In genomic region chr4:106987725-106988364, GRCm38 (mm10) we compare ENCODE assay signal across 8 mouse cellular contexts.
DNase-seq lines count a peak whose midpoint lies in the region; ATAC-seq and TF ChIP-seq lines count a peak whose summit lies in the region.

No protein-coding gene starts in this region.

- peak; percentile 91 for DNase-seq in kidney, postnatal 0 days (ENCODE audit: low spot score)
- peak; percentile 49 to 60 (median 52) for DNase-seq in liver, embryonic 14.5 days (ENCODE audit: low read depth in 3 of 3, low spot score in 3 of 3)
- peak; percentile 76 for DNase-seq in neural tube, embryonic 11.5 days (ENCODE audit: low spot score)

- peak; percentile 81 for ATAC-seq in CD4-positive, CD25-positive, alpha-beta regulatory T cell, adult 4 months
- ATAC-seq in heart, embryonic 11.5 days (replicated peaks; ENCODE audit: insufficient number of reproducible peaks, low FRiP score, low TSS enrichment), result peak; percentile 53; the same call in 1 of the 2 replicates
- ATAC-seq in kidney, postnatal 0 days (replicated peaks; ENCODE audit: low FRiP score, low read depth), result peak; percentile 63
- peak; percentile 77 for ATAC-seq in liver, embryonic 14.5 days (ENCODE audit: insufficient read depth)
- ATAC-seq in neural tube, embryonic 11.5 days (ENCODE audit: insufficient read depth, low FRiP score, low TSS enrichment), result no peak
- ATAC-seq in stomach, embryonic 16.5 days (ENCODE audit: insufficient read depth, low FRiP score), result peak; percentile 61

- H3K27ac ChIP-seq in bone marrow macrophage, adult 2 months (ENCODE audit: insufficient read depth, low read depth, low read length), result no peak overlapping the region
- H3K27ac ChIP-seq in embryonic fibroblast, embryonic 13.5 days (ENCODE audit: insufficient read depth, low read length), result no peak overlapping the region
- peak overlapping the region; percentile 64; the same call in 1 of the 2 replicates for H3K27ac ChIP-seq in heart, embryonic 11.5 days (ENCODE audit: low read depth, low read length)
- 0 out of 2 replicates have a peak overlapping the region, but pooled peaks have one; percentile 32 for H3K27ac ChIP-seq in kidney, postnatal 0 days
- no peak overlapping the region; the same call in 1 of the 2 replicates for H3K27ac ChIP-seq in liver, embryonic 14.5 days
- peak overlapping the region; percentile 58 for H3K27ac ChIP-seq in neural tube, embryonic 11.5 days (ENCODE audit: low read depth, low read length)
- H3K27ac ChIP-seq in stomach, embryonic 16.5 days (ENCODE audit: low read length), result peak overlapping the region; percentile 75

- no peaks in the 10 kb centered on the region for H3K27me3 ChIP-seq in heart, embryonic 11.5 days (ENCODE audit: control insufficient read depth, insufficient read depth, low read length)
- no peaks in the 10 kb centered on the region for H3K27me3 ChIP-seq in kidney, postnatal 0 days (ENCODE audit: insufficient read depth, low read length)
- no peaks in the 10 kb centered on the region for H3K27me3 ChIP-seq in liver, embryonic 14.5 days (ENCODE audit: control insufficient read depth, insufficient read depth, low read length)
- H3K27me3 ChIP-seq in neural tube, embryonic 11.5 days (ENCODE audit: control insufficient read depth, insufficient read depth, low read length), result no peaks in the 10 kb centered on the region
- H3K27me3 ChIP-seq in stomach, embryonic 16.5 days (ENCODE audit: control insufficient read depth, insufficient read depth, low read length), result no peaks in the 10 kb centered on the region

- H3K9ac ChIP-seq in heart, embryonic 11.5 days (ENCODE audit: low read depth, low read length), result no peak overlapping the region
- no peak overlapping the region for H3K9ac ChIP-seq in kidney, postnatal 0 days (ENCODE audit: low read depth, low read length)
- H3K9ac ChIP-seq in liver, embryonic 14.5 days (replicated peaks), result no peak overlapping the region; the same call in 1 of the 2 replicates
- 0 out of 2 replicates have a peak overlapping the region, but pooled peaks have one; percentile 5 for H3K9ac ChIP-seq in neural tube, embryonic 11.5 days (ENCODE audit: low read length)
- peak overlapping the region; percentile 49 for H3K9ac ChIP-seq in stomach, embryonic 16.5 days (ENCODE audit: low read length)

- TF ChIP-seq CTCF in bone marrow macrophage, adult 2 months (IDR thresholded peaks at IDR 0.05; ENCODE audit: low read depth, low read length), result peak; percentile 59; the same call in 1 of the 2 replicates
- peak; percentile 57; the same call in 1 of the 2 replicates for TF ChIP-seq CTCF in embryonic fibroblast, embryonic 13.5 days (IDR thresholded peaks at IDR 0.05; ENCODE audit: borderline replicate concordance, insufficient read depth, low read length)
- peak; percentile 82 for TF ChIP-seq CTCF in kidney, postnatal 0 days (IDR thresholded peaks at IDR 0.05; ENCODE audit: low read depth)
- TF ChIP-seq CTCF in liver, embryonic 14.5 days (IDR thresholded peaks at IDR 0.05; ENCODE audit: low read depth), result peak; percentile 86

- no peak overlapping the region for H3K4me3 ChIP-seq in bone marrow macrophage, adult 2 months (ENCODE audit: insufficient read depth, low read length)
- no peak overlapping the region for H3K4me3 ChIP-seq in embryonic fibroblast, embryonic 13.5 days (ENCODE audit: insufficient read depth, low read length)
- no peak overlapping the region for H3K4me3 ChIP-seq in heart, embryonic 11.5 days (ENCODE audit: low read depth, low read length)
- H3K4me3 ChIP-seq in kidney, postnatal 0 days (replicated peaks; ENCODE audit: low read depth, low read length), result no peak overlapping the region
- H3K4me3 ChIP-seq in liver, embryonic 14.5 days (ENCODE audit: insufficient read depth in 1 of 2, low read depth in 2 of 2, low read length in 2 of 2), result no peak overlapping the region
- H3K4me3 ChIP-seq in neural tube, embryonic 11.5 days (ENCODE audit: low read depth, low read length), result no peak overlapping the region
- H3K4me3 ChIP-seq in stomach, embryonic 16.5 days (replicated peaks; ENCODE audit: low read length), result no peak overlapping the region

- H3K4me1 ChIP-seq in bone marrow macrophage, adult 2 months (ENCODE audit: control insufficient read depth, insufficient read depth, low read length), result no peaks in the 10 kb centered on the region
- H3K4me1 ChIP-seq in embryonic fibroblast, embryonic 13.5 days (ENCODE audit: control insufficient read depth, insufficient read depth, low read length), result peaks cover 13% of the 10 kb centered on the region
- H3K4me1 ChIP-seq in heart, embryonic 11.5 days (ENCODE audit: control insufficient read depth, insufficient read depth, low read length), result peaks cover 39% of the 10 kb centered on the region
- H3K4me1 ChIP-seq in kidney, postnatal 0 days (replicated peaks; ENCODE audit: insufficient read depth, low read length), result peaks cover 16% of the 10 kb centered on the region
- peaks cover 0 to 23% of the 10 kb centered on the region in 2 experiments for H3K4me1 ChIP-seq in liver, embryonic 14.5 days (replicated peaks; ENCODE audit: control insufficient read depth in 2 of 2, insufficient read depth in 2 of 2, low read length in 1 of 2)
- H3K4me1 ChIP-seq in neural tube, embryonic 11.5 days (ENCODE audit: control insufficient read depth, insufficient read depth, low read length), result peaks cover 90% of the 10 kb centered on the region
- peaks cover 61% of the 10 kb centered on the region for H3K4me1 ChIP-seq in stomach, embryonic 16.5 days (ENCODE audit: control insufficient read depth, insufficient read depth, low read length)

- TF ChIP-seq EP300 in liver, embryonic 14.5 days (IDR thresholded peaks at IDR 0.05; ENCODE audit: low read depth), result no peak

- WGBS in heart, embryonic 11.5 days (ENCODE audit: insufficient replicate concordance), result 18% methylated on average over 7 of the region's 7 CpGs
- 25% methylated on average over 7 of the region's 7 CpGs for WGBS in kidney, postnatal 0 days
- 9% methylated on average over 7 of the region's 7 CpGs for WGBS in liver, embryonic 14.5 days (ENCODE audit: insufficient replicate concordance)
- 20% methylated on average over 7 of the region's 7 CpGs for WGBS in neural tube, embryonic 11.5 days
- WGBS in stomach, embryonic 16.5 days, result 22% methylated on average over 7 of the region's 7 CpGs

- H3K9me3 ChIP-seq in heart, embryonic 11.5 days (replicated peaks; ENCODE audit: control insufficient read depth, low read length), result no peaks in the 10 kb centered on the region
- no peaks in the 10 kb centered on the region for H3K9me3 ChIP-seq in kidney, postnatal 0 days (replicated peaks; ENCODE audit: low read length)
- H3K9me3 ChIP-seq in liver, embryonic 14.5 days (ENCODE audit: control insufficient read depth, low read length), result no peaks in the 10 kb centered on the region
- no peaks in the 10 kb centered on the region for H3K9me3 ChIP-seq in neural tube, embryonic 11.5 days (ENCODE audit: control insufficient read depth, low read length)
- H3K9me3 ChIP-seq in stomach, embryonic 16.5 days (replicated peaks; ENCODE audit: control insufficient read depth, low read length), result no peaks in the 10 kb centered on the region

- TF ChIP-seq POLR2A in bone marrow macrophage, adult 2 months (IDR thresholded peaks at IDR 0.05; ENCODE audit: borderline replicate concordance, low read depth, low read length), result no peak
- no peak for TF ChIP-seq POLR2A in embryonic fibroblast, embryonic 13.5 days (IDR thresholded peaks at IDR 0.05; ENCODE audit: low read depth, low read length)

- no peaks in the 10 kb centered on the region for H3K36me3 ChIP-seq in heart, embryonic 11.5 days (ENCODE audit: control insufficient read depth, insufficient read depth, low read length)
- H3K36me3 ChIP-seq in kidney, postnatal 0 days (ENCODE audit: insufficient read depth, low read length), result no peaks in the 10 kb centered on the region
- no peaks in the 10 kb centered on the region for H3K36me3 ChIP-seq in liver, embryonic 14.5 days (replicated peaks; ENCODE audit: control insufficient read depth, insufficient read depth, low read depth)
- H3K36me3 ChIP-seq in neural tube, embryonic 11.5 days (ENCODE audit: control insufficient read depth, insufficient read depth, low read length), result no peaks in the 10 kb centered on the region
- H3K36me3 ChIP-seq in stomach, embryonic 16.5 days (ENCODE audit: control insufficient read depth, insufficient read depth, low read length), result no peaks in the 10 kb centered on the region

- H3K4me2 ChIP-seq in heart, embryonic 11.5 days, result peak overlapping the region; percentile 33
- H3K4me2 ChIP-seq in kidney, postnatal 0 days (ENCODE audit: low read length), result no peak overlapping the region
- H3K4me2 ChIP-seq in liver, embryonic 14.5 days (ENCODE audit: low read depth), result no peak overlapping the region
- H3K4me2 ChIP-seq in neural tube, embryonic 11.5 days (ENCODE audit: low read depth), result 0 out of 2 replicates have a peak overlapping the region, but pooled peaks have one; percentile 6
- H3K4me2 ChIP-seq in stomach, embryonic 16.5 days (ENCODE audit: low read depth, low read length), result peak overlapping the region; percentile 30; the same call in 1 of the 2 replicates

Comparison
In these comparisons a context has a peak if more than half of its experiments do, and no peak if none do; other contexts are left out.
1. H3K27ac ChIP-seq: peak in heart, embryonic 11.5 days (single experiment), kidney, postnatal 0 days (single experiment), neural tube, embryonic 11.5 days (single experiment) and stomach, embryonic 16.5 days (single experiment); none in bone marrow macrophage, adult 2 months (single experiment), embryonic fibroblast, embryonic 13.5 days (single experiment) and liver, embryonic 14.5 days (single experiment).
2. H3K4me2 ChIP-seq: peak in heart, embryonic 11.5 days (single experiment), neural tube, embryonic 11.5 days (single experiment) and stomach, embryonic 16.5 days (single experiment); none in kidney, postnatal 0 days (single experiment) and liver, embryonic 14.5 days (single experiment).
3. H3K9ac ChIP-seq: peak in neural tube, embryonic 11.5 days (single experiment) and stomach, embryonic 16.5 days (single experiment); none in heart, embryonic 11.5 days (single experiment), kidney, postnatal 0 days (single experiment) and liver, embryonic 14.5 days (single experiment).
4. Peak in every context shown above with its lines, with median percentiles within 50 percentile points of each other: CTCF ChIP-seq and DNase-seq.